Mouse (Mus musculus): ENCODE results near the gene Zzz3. TPM values are rescaled to one million over a fixed set of nuclear protein-coding genes. Genes with fewer than 3 reads are reported as not detected.

Zzz3 gene
- polyA plus RNA-seq, 1 experiment = 35.7 TPM

DNA sequence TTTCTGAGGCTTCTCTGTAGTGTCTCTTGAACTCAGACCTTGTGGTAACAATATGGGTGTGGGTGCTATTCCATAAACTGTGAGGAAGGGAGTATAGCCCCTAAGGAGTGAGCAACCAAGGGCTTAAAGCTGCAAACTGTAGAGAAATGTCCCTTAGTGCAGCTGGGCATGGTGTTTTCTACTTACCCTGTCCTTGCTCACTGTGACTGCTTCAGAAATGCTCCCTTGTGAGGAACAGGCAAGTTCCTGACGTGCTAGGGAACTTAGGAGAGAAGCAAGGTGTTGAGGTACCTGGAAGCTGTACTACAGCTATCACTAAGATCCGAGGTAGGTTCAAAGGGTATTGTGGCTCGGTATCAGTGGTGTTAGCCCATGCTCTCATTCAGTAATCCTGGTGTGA lies 44.8 kb upstream of the Zzz3 start:
- H3K4me3 ChIP-seq (ENCODE audit: control insufficient read depth, insufficient read depth, low read length) = no peak overlapping the region
- 92% methylated on average over 3 of the region's 3 CpGs for WGBS
- H3K4me1 ChIP-seq (replicated peaks; ENCODE audit: control insufficient read depth, insufficient read depth, low read length) = peaks cover 9% of the 10 kb centered on the region

DNA sequence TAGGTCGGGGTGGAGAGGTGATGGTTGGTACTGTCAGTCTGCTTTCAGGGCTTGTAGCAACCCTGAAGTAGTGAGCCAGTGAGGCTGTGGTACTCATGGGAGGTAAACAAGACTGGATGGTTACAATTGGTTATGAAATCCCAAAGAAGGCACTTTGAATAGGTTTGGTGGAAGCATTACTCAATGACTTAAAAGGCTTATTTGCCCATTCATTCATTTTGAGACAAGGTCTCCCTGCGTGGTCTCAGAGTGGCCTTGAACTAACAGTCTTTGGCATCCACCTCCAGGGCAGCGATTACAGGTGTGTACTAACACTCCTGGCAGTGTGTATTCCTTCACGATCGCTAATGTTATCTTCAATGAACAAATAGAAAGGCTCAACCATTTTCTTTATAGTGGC lies 44.3 kb upstream of the Zzz3 start:
- TF ChIP-seq POLR2A (IDR thresholded peaks at IDR 0.05; ENCODE audit: control insufficient read depth, extremely low read depth, insufficient read depth, low read length, poor library complexity) (no peak), CTCF (IDR thresholded peaks at IDR 0.05; ENCODE audit: borderline replicate concordance, control insufficient read depth, extremely low read depth, insufficient read depth, low read length, poor library complexity) (no peak)
- peaks cover 8% of the 10 kb centered on the region for H3K4me1 ChIP-seq (replicated peaks; ENCODE audit: control insufficient read depth, insufficient read depth, low read length)
- no peaks in the 10 kb centered on the region for H3K36me3 ChIP-seq (ENCODE audit: control insufficient read depth, insufficient read depth, low read length)
- no peak overlapping the region for H3K27ac ChIP-seq (ENCODE audit: control insufficient read depth, insufficient read depth, low read length)
- 95% methylated on average over 5 of the region's 5 CpGs for WGBS
- no peak for DNase-seq
- no peak overlapping the region for H3K4me3 ChIP-seq (ENCODE audit: control insufficient read depth, insufficient read depth, low read length)
- no peaks in the 10 kb centered on the region for H3K27me3 ChIP-seq (ENCODE audit: control insufficient read depth, insufficient read depth, low read length)

More for the DNA sequence above, 44.8 kb upstream of the Zzz3 start:
- no peak for TF ChIP-seq POLR2A (IDR thresholded peaks at IDR 0.05; ENCODE audit: control insufficient read depth, extremely low read depth, insufficient read depth, low read length, poor library complexity)
- no peak for TF ChIP-seq CTCF (IDR thresholded peaks at IDR 0.05; ENCODE audit: borderline replicate concordance, control insufficient read depth, extremely low read depth, insufficient read depth, low read length, poor library complexity)
- Histone ChIP-seq H3K27ac (ENCODE audit: control insufficient read depth, insufficient read depth, low read length) (no peak overlapping the region), H3K27me3 (ENCODE audit: control insufficient read depth, insufficient read depth, low read length) (no peaks in the 10 kb centered on the region), H3K36me3 (ENCODE audit: control insufficient read depth, insufficient read depth, low read length) (no peaks in the 10 kb centered on the region)
- DNase-seq = no peak

DNA sequence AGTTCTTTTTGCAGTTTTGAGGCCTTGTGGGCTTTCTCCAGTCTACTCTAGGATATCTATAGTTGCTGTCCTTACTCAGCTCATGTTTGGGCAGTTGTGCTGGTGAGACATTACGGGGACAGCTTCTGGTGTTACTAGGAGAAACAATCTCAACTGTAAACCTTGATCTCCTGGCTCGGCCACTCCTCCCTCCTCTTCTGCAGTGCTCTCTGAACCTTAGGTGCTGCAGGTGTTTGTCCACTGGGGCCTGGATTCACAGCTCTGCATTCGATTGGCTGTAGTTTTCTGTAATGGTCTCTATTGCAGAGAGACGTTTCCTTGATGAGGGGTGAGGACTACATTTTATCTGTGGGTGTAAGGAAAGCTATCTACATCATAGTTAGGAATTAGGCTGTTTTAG lies 43.0 kb upstream of the Zzz3 start:
- Histone ChIP-seq H3K36me3 (ENCODE audit: control insufficient read depth, insufficient read depth, low read length) (no peaks in the 10 kb centered on the region), H3K27me3 (ENCODE audit: control insufficient read depth, insufficient read depth, low read length) (no peaks in the 10 kb centered on the region), H3K4me3 (ENCODE audit: control insufficient read depth, insufficient read depth, low read length) (no peak overlapping the region), H3K27ac (ENCODE audit: control insufficient read depth, insufficient read depth, low read length) (no peak overlapping the region), H3K4me1 (replicated peaks; ENCODE audit: control insufficient read depth, insufficient read depth, low read length) (peaks cover 6% of the 10 kb centered on the region)
- WGBS = 95% methylated on average over 4 of the region's 4 CpGs
- DNase-seq = no peak
- TF ChIP-seq CTCF (IDR thresholded peaks at IDR 0.05; ENCODE audit: borderline replicate concordance, control insufficient read depth, extremely low read depth, insufficient read depth, low read length, poor library complexity) (no peak), POLR2A (IDR thresholded peaks at IDR 0.05; ENCODE audit: control insufficient read depth, extremely low read depth, insufficient read depth, low read length, poor library complexity) (no peak)

DNA sequence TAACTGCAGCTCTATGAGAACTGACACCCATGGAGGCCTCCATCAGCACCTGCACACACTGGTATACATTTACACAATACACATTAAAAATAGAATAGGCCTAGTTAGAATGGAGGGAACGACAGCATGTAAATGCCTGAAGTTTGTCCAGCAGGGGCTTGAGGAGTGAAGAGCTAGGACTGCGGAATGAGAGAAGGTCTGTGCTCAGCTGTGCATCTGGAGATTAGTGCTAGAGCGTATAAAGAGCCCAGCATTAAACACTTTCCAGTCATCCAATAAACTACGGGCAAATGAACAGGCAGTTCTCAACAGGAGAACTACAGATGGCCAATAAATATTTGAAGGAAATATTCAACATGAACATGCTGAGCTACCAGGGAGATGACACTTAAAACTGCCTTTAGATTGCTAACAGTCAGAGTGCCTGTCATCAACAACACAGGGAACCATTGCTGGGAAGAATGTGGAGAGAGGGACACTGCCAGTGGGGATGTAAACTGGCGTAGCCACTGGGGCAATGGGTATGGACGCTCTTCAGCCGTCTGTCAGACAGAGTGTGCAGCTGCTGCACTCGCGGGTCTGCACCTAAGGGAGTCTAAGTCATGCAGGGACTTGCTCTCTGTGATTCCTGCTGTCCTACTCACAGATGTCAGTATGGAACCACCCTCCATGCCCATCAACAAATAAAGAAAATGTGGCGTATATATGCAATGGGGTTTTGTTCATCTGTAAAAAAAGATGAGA lies 41.7 kb upstream of the Zzz3 start:
- H3K27me3 ChIP-seq (ENCODE audit: control insufficient read depth, insufficient read depth, low read length) = no peaks in the 10 kb centered on the region
- no peak for DNase-seq
- H3K27ac ChIP-seq (ENCODE audit: control insufficient read depth, insufficient read depth, low read length) = no peak overlapping the region
- WGBS = 95% methylated on average over 10 of the region's 10 CpGs
- no peaks in the 10 kb centered on the region for H3K36me3 ChIP-seq (ENCODE audit: control insufficient read depth, insufficient read depth, low read length)
- H3K4me1 ChIP-seq (replicated peaks; ENCODE audit: control insufficient read depth, insufficient read depth, low read length) = 0 out of 2 replicates have a peak, but pooled peaks cover 2% of the 10 kb centered on the region
- H3K4me3 ChIP-seq (ENCODE audit: control insufficient read depth, insufficient read depth, low read length) = no peak overlapping the region
- no peak for TF ChIP-seq CTCF (IDR thresholded peaks at IDR 0.05; ENCODE audit: borderline replicate concordance, control insufficient read depth, extremely low read depth, insufficient read depth, low read length, poor library complexity)
- TF ChIP-seq POLR2A (IDR thresholded peaks at IDR 0.05; ENCODE audit: control insufficient read depth, extremely low read depth, insufficient read depth, low read length, poor library complexity) = no peak

GRCm38 (mm10) chr3:152355361-152355760 lies 39.9 kb upstream of the Zzz3 start:
- peak; percentile 10 for DNase-seq
- WGBS = 34% methylated on average over 5 of the region's 5 CpGs

GRCm38 (mm10) chr3:152356751-152357150 lies 38.5 kb upstream of the Zzz3 start:
- H3K27ac ChIP-seq (ENCODE audit: control insufficient read depth, insufficient read depth, low read length) = no peak overlapping the region
- H3K4me3 ChIP-seq (ENCODE audit: control insufficient read depth, insufficient read depth, low read length) = no peak overlapping the region
- H3K4me1 ChIP-seq (replicated peaks; ENCODE audit: control insufficient read depth, insufficient read depth, low read length) = 0 out of 2 replicates have a peak, but pooled peaks cover 2% of the 10 kb centered on the region
- no peak for DNase-seq
- 95% methylated on average over 9 of the region's 9 CpGs for WGBS
- H3K27me3 ChIP-seq (ENCODE audit: control insufficient read depth, insufficient read depth, low read length) = no peaks in the 10 kb centered on the region
- peaks cover 15% of the 10 kb centered on the region for H3K36me3 ChIP-seq (ENCODE audit: control insufficient read depth, insufficient read depth, low read length)
- no peak for TF ChIP-seq CTCF (IDR thresholded peaks at IDR 0.05; ENCODE audit: borderline replicate concordance, control insufficient read depth, extremely low read depth, insufficient read depth, low read length, poor library complexity)
- no peak for TF ChIP-seq POLR2A (IDR thresholded peaks at IDR 0.05; ENCODE audit: control insufficient read depth, extremely low read depth, insufficient read depth, low read length, poor library complexity)

More at GRCm38 (mm10) chr3:152355361-152355760, 39.9 kb upstream of the Zzz3 start:
- 0 out of 2 replicates have a peak, but pooled peaks cover 2% of the 10 kb centered on the region for H3K4me1 ChIP-seq (replicated peaks; ENCODE audit: control insufficient read depth, insufficient read depth, low read length)
- H3K36me3 ChIP-seq (ENCODE audit: control insufficient read depth, insufficient read depth, low read length) = peaks cover 6% of the 10 kb centered on the region; the same call in 1 of the 2 replicates
- no peaks in the 10 kb centered on the region for H3K27me3 ChIP-seq (ENCODE audit: control insufficient read depth, insufficient read depth, low read length)
- H3K27ac ChIP-seq (ENCODE audit: control insufficient read depth, insufficient read depth, low read length) = no peak overlapping the region
- TF ChIP-seq POLR2A (IDR thresholded peaks at IDR 0.05; ENCODE audit: control insufficient read depth, extremely low read depth, insufficient read depth, low read length, poor library complexity) = no peak
- TF ChIP-seq CTCF (IDR thresholded peaks at IDR 0.05; ENCODE audit: borderline replicate concordance, control insufficient read depth, extremely low read depth, insufficient read depth, low read length, poor library complexity) = no peak
- no peak overlapping the region for H3K4me3 ChIP-seq (ENCODE audit: control insufficient read depth, insufficient read depth, low read length)
